Mouse (Mus musculus): ENCODE results near the gene Dolpp1. TPM values are rescaled to one million over a fixed set of nuclear protein-coding genes. Genes with fewer than 3 reads are reported as not detected.

Dolpp1 gene
- polyA plus RNA-seq, 1 experiment from 2014 or later: 46.9 TPM

- 2% methylated on average over 71 of the region's 73 CpGs for WGBS
- H3K27ac ChIP-seq: peak within 1 kb of the TSS; percentile 79
- ATAC-seq (ENCODE audit: borderline replicate concordance, extremely low read depth, low FRiP score, low TSS enrichment): peak; percentile 66
- peak within 1 kb of the TSS; percentile 66 for H3K4me3 ChIP-seq
- no peaks in the 10 kb centered on the region for H3K9me3 ChIP-seq
- no peaks in the 10 kb centered on the region for H3K36me3 ChIP-seq
- H3K4me2 ChIP-seq: peak within 1 kb of the TSS; percentile 96
- peak within 1 kb of the TSS; percentile 81 for H3K9ac ChIP-seq
- no peaks in the 10 kb centered on the region for H3K27me3 ChIP-seq
- peaks cover 33% of the 10 kb centered on the region for H3K4me1 ChIP-seq
These were observed 33.2 kb upstream of the Dolpp1 start, which contains the start of gene Sh3glb2 for GRCm38 (mm10) chr2:30358533-30359531. Sh3glb2 (minus strand) TSS chr2:30359337.

DNA sequence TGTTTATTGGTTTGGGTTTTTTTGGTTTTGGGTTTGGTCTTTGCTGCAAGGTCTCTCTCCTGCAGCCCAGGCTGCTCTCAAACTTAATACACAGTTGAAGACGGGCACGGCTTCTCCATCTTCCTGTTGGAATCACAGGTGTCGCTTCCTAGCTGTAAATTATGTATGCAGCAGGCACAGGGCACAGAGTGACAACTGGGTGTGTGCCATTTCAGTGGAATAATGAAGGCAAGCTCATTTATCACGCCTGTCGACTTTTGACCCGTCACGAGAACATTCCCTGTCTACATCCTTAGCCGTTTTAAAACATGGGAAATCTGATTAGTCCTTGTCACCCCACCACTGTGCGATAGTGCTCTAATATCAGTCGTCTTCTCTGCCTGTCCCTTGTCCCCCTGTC lies 31.4 kb upstream of the Dolpp1 start:
- no peaks in the 10 kb centered on the region for H3K27me3 ChIP-seq
- no peak for ATAC-seq (ENCODE audit: borderline replicate concordance, extremely low read depth, low FRiP score, low TSS enrichment)
- peaks cover 45% of the 10 kb centered on the region for H3K4me1 ChIP-seq
- no peak overlapping the region for H3K4me2 ChIP-seq
- 53% methylated on average over 10 of the region's 10 CpGs for WGBS
- no peaks in the 10 kb centered on the region for H3K36me3 ChIP-seq
- no peak overlapping the region for H3K9ac ChIP-seq
- no peak overlapping the region for H3K4me3 ChIP-seq
- no peaks in the 10 kb centered on the region for H3K9me3 ChIP-seq
- H3K27ac ChIP-seq: no peak overlapping the region

GRCm38 (mm10) chr2:30362865-30363264 lies 29.2 kb upstream of the Dolpp1 start:
- no peaks in the 10 kb centered on the region for H3K27me3 ChIP-seq
- H3K4me3 ChIP-seq: no peak overlapping the region
- H3K27ac ChIP-seq: no peak overlapping the region
- H3K36me3 ChIP-seq: peaks cover 2% of the 10 kb centered on the region
- no peaks in the 10 kb centered on the region for H3K9me3 ChIP-seq
- H3K4me2 ChIP-seq: no peak overlapping the region
- WGBS: 74% methylated on average over 5 of the region's 5 CpGs
- H3K9ac ChIP-seq: no peak overlapping the region
- ATAC-seq (ENCODE audit: borderline replicate concordance, extremely low read depth, low FRiP score, low TSS enrichment): no peak
- H3K4me1 ChIP-seq: peaks cover 36% of the 10 kb centered on the region

- H3K4me2 ChIP-seq: peak within 1 kb of the TSS; percentile 85
- peaks cover 26% of the 10 kb centered on the region for H3K4me1 ChIP-seq
- peak within 1 kb of the TSS; percentile 88 for H3K4me3 ChIP-seq
- peaks cover 12% of the 10 kb centered on the region for H3K36me3 ChIP-seq
- H3K27ac ChIP-seq: peak within 1 kb of the TSS; percentile 79
- H3K9me3 ChIP-seq: no peaks in the 10 kb centered on the region
- H3K27me3 ChIP-seq: no peaks in the 10 kb centered on the region
- under 1% methylated on average over 54 of the region's 54 CpGs for WGBS
- peak; percentile 99 for ATAC-seq (ENCODE audit: borderline replicate concordance, extremely low read depth, low FRiP score, low TSS enrichment)
- peak within 1 kb of the TSS; percentile 89 for H3K9ac ChIP-seq
These were observed 28.0 kb upstream of the Dolpp1 start, which contains the start of gene Miga2 for GRCm38 (mm10) chr2:30363773-30364650. Miga2 (plus strand) TSS chr2:30364233.

DNA sequence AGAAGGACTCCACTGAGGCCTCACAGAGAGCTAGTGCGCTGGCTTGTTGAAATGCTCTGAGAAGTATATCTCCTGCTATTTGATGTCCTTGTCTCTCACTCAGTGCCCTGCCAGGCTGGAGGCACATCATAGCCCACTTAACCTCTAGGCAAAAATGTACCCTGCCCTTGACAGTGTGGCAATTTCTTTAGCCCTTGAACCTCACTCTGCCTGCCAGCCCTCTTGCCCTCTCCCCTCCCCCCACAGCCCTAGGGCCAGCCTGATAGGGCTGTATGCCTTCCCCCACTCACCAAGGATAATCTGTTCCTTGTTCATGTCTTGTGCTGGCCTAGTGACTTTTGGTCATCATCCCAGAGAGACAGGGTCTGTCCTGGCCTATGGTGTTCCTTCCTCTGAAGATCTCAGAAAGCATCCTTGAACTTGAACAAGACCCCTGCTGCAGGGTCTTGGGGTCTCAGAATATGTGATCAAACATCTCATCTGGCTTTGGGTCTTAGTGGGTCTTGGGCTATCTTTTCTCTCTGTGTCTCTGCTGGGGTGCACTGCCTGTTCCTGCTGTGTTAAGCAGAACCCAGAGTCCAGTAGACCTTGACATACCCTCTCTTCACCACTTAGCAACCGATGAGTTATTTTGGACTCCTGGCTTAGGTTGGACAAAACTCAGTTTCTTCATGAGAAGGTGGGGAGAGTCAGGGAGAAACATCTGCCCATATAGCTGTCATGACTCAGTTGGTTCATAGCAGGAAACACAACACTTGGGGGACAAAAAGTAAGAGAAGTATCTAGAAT lies 26.6 kb upstream of the Dolpp1 start:
- WGBS: 88% methylated on average over 2 of the region's 2 CpGs
- H3K36me3 ChIP-seq: peaks cover 27% of the 10 kb centered on the region
- no peak for ATAC-seq (ENCODE audit: borderline replicate concordance, extremely low read depth, low FRiP score, low TSS enrichment)
- H3K4me1 ChIP-seq: peaks cover 22% of the 10 kb centered on the region
- no peak overlapping the region; the same call in 1 of the 2 replicates for H3K27ac ChIP-seq
- H3K27me3 ChIP-seq: no peaks in the 10 kb centered on the region
- peak overlapping the region; percentile 85 for H3K4me2 ChIP-seq
- peak overlapping the region; percentile 89 for H3K9ac ChIP-seq
- H3K4me3 ChIP-seq: peak overlapping the region; percentile 88
- no peaks in the 10 kb centered on the region for H3K9me3 ChIP-seq

- peaks cover 34% of the 10 kb centered on the region for H3K36me3 ChIP-seq
- H3K4me2 ChIP-seq: no peak overlapping the region
- WGBS: 36% methylated on average over 5 of the region's 5 CpGs
- H3K27me3 ChIP-seq: no peaks in the 10 kb centered on the region
- no peak overlapping the region; the same call in 1 of the 2 replicates for H3K27ac ChIP-seq
- no peak overlapping the region for H3K9ac ChIP-seq
- no peak for ATAC-seq (ENCODE audit: borderline replicate concordance, extremely low read depth, low FRiP score, low TSS enrichment)
- no peak overlapping the region for H3K4me3 ChIP-seq
- H3K4me1 ChIP-seq: peaks cover 22% of the 10 kb centered on the region
- H3K9me3 ChIP-seq: no peaks in the 10 kb centered on the region
These were observed 25.9 kb upstream of the Dolpp1 start for GRCm38 (mm10) chr2:30366203-30366602.

- no peak for ATAC-seq (ENCODE audit: borderline replicate concordance, extremely low read depth, low FRiP score, low TSS enrichment)
- Histone ChIP-seq H3K9me3 (no peaks in the 10 kb centered on the region), H3K4me1 (0 out of 2 replicates have a peak, but pooled peaks cover under 1% of the 10 kb centered on the region), H3K9ac (no peak overlapping the region), H3K4me2 (no peak overlapping the region), H3K36me3 (peaks cover 74% of the 10 kb centered on the region), H3K27me3 (no peaks in the 10 kb centered on the region), H3K27ac (no peak overlapping the region), H3K4me3 (no peak overlapping the region)
- WGBS: 89% methylated on average over 8 of the region's 8 CpGs
These were observed 20.5 kb upstream of the Dolpp1 start for GRCm38 (mm10) chr2:30371544-30371943.

DNA sequence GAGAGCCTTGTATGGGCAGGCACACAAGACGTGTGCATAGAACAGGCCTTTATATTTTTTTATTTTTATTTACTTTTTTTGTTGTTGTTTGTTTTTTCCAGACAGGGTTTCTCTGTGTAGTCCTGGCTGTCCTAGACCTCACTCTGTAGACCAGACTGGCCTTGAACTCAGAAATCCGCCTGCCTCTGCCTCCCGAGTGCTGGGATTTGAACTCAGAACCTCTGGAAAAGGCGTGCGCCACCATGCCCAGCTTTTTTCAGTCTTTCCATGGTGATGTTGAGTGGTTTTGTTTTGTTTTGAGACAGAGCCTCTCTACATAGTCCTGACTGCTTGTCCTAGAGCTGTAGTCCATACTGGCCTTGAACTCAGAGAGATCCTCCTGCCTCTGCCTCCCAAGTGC lies 19.3 kb upstream of the Dolpp1 start:
- Histone ChIP-seq H3K27ac (no peak overlapping the region), H3K4me2 (no peak overlapping the region), H3K9ac (no peak overlapping the region), H3K4me1 (no peaks in the 10 kb centered on the region), H3K4me3 (no peak overlapping the region), H3K9me3 (no peaks in the 10 kb centered on the region), H3K27me3 (no peaks in the 10 kb centered on the region), H3K36me3 (peaks cover 83% of the 10 kb centered on the region)
- ATAC-seq (ENCODE audit: borderline replicate concordance, extremely low read depth, low FRiP score, low TSS enrichment): no peak
- 96% methylated on average over 5 of the region's 5 CpGs for WGBS

DNA sequence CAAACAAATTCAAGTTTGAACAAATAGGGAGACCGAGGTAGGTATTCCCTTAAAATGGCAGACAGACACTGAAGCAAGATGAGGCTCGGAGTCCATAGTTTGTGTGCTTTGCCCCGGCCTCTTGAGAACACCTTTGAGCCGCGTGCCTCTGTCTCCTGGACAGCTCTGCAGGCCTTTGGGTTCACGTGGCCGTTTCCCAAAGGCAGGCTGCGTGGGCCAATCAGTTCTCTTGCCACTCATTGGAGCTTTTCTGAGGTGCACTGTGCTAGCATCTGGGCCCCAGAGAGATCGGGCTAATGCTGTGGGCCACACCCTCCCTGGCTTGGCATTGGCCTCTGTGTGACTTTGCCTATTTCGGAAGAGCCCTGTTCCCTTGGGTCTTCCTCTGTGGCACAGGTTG lies 16.2 kb upstream of the Dolpp1 start:
- 90% methylated on average over 10 of the region's 10 CpGs for WGBS
- H3K9me3 ChIP-seq: no peaks in the 10 kb centered on the region
- H3K4me3 ChIP-seq: no peak overlapping the region
- ATAC-seq (ENCODE audit: borderline replicate concordance, extremely low read depth, low FRiP score, low TSS enrichment): no peak
- H3K4me1 ChIP-seq: no peaks in the 10 kb centered on the region
- peaks cover 70% of the 10 kb centered on the region for H3K36me3 ChIP-seq
- H3K4me2 ChIP-seq: no peak overlapping the region
- H3K27ac ChIP-seq: no peak overlapping the region
- H3K27me3 ChIP-seq: no peaks in the 10 kb centered on the region
- H3K9ac ChIP-seq: no peak overlapping the region

DNA sequence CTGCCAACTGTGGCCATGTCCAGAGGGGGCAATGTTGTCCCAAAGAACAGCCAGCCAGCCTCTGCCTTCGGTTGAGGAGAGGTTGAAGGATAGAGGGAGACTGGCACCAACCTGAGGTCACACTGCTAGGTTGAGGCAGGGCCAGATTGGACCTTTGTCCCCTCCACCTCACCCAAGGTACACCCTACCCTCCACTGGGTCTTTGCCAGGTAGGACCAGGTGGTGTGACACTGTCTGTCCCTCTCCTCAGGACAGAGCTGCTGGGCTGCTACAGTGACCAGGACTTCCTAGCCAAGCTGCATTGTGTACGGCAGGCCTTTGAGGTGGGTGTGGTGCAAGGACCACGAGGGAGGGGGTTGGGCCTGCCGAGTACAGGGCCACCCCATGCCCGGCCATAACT lies 14.3 kb upstream of the Dolpp1 start:
- Histone ChIP-seq H3K27ac (no peak overlapping the region), H3K9me3 (no peaks in the 10 kb centered on the region), H3K9ac (no peak overlapping the region), H3K4me3 (no peak overlapping the region), H3K27me3 (no peaks in the 10 kb centered on the region), H3K4me2 (no peak overlapping the region), H3K36me3 (peaks cover 69% of the 10 kb centered on the region), H3K4me1 (no peaks in the 10 kb centered on the region)
- WGBS: 88% methylated on average over 5 of the region's 5 CpGs
- no peak for ATAC-seq (ENCODE audit: borderline replicate concordance, extremely low read depth, low FRiP score, low TSS enrichment)

DNA sequence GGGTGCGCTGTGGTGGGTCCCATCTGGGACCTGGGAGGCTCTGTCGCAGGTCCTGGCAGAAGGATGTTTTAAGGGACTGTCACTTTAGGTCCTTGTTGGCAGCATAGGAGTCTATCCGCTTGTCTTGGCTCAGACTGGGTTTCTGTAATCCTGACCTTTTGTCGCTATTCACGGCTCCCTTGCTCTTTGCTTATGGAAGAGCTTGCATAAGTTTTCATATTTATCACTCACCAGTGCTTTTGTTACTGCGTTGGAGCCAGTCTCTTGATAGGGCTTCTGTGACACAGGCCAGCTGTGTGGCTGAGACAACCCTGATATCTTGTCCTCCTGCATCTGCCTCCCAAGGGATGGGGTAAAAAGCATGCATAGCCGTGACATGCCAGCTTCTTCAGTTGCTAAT lies 12.7 kb upstream of the Dolpp1 start:
- no peaks in the 10 kb centered on the region for H3K4me1 ChIP-seq
- H3K9me3 ChIP-seq: no peaks in the 10 kb centered on the region
- no peak overlapping the region for H3K9ac ChIP-seq
- no peak; the same call in 1 of the 2 replicates for ATAC-seq (ENCODE audit: borderline replicate concordance, extremely low read depth, low FRiP score, low TSS enrichment)
- H3K27me3 ChIP-seq: no peaks in the 10 kb centered on the region
- no peak overlapping the region for H3K27ac ChIP-seq
- WGBS: 60% methylated on average over 7 of the region's 7 CpGs
- H3K4me2 ChIP-seq: no peak overlapping the region
- H3K4me3 ChIP-seq: no peak overlapping the region
- peaks cover 65% of the 10 kb centered on the region for H3K36me3 ChIP-seq
